Mouse (Mus musculus): ENCODE measurements around the gene Snai3.
A peak's percentile ranks its signal among the peaks of the same experiment; 100 is the strongest.

Gene Snai3

DNA sequence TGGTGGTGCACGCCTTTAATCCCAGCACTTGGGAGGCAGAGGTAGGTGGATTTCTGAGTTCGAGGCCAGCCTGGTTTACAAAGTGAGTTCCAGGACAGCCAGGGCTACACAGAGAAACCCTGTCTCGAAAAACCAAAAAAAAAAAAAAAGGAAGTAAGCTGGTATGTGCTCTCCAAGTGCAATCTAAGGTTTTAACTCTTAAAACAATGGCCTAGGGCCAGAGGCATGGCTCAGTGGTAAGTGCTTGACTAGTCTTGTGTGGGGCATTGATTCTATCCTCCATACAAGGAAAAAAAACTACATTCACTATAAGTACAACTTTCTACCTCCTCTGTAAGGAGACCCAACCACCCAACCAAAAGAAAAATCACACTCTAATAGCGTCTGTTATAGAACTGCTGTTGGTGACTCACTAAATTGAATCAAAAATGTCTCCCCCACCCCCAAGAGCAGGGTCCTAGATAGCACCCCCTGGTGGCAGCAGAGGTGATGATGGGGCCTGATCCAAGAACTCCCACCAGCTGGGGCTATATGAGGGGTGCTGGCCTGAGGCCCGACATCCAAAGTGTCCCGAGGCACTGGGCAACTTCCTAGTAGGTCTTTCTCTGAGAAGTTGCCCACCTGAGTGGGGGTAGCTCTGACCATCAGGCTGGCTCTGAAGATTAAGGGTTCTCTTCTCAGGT, 1.2 kb downstream of the Snai3 start:
- DNase-seq (ENCODE audit: low read depth) = no peak

DNA sequence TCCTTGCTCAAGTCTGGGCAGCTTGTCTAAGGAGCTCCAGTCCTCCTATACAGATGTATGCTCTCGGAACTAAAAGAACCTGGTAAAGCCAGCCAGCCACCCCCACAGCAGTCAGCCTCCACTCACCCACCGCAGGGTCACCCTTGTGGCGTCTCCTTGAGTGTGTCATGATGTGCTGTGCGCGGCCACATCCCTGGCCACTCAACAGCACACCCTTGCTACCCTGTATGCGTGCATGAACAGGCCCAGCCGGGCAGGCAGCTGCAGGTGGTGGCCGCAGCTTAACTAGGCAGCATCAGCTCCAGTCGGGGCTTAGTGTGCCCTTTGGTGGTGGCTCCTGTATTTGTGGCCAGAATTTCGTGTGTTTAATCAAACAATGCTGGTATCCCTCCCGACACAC, 3.4 kb downstream of the Snai3 start:
- no peak for DNase-seq (ENCODE audit: low read depth)

DNA sequence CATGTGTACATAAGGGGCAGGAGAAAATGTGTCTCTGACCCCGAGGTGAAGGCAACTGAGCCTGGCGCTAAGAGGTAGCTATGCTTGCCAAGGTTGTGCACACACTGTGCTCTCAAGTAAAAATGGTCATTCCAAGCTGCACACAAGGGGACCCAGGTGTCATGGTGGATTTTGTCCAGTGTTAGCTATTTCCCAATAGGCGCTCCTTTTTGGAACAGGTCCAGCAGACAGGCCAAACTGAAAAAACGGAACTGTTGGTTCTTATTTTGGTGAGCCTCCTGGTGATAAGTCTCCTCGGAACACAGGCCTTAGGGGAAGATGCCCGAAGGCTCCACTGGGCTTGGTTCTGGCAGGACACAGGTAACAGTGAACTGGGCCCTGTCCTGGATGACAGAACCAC, 6.1 kb downstream of the Snai3 start:
- DNase-seq (ENCODE audit: low read depth) = no peak

DNA sequence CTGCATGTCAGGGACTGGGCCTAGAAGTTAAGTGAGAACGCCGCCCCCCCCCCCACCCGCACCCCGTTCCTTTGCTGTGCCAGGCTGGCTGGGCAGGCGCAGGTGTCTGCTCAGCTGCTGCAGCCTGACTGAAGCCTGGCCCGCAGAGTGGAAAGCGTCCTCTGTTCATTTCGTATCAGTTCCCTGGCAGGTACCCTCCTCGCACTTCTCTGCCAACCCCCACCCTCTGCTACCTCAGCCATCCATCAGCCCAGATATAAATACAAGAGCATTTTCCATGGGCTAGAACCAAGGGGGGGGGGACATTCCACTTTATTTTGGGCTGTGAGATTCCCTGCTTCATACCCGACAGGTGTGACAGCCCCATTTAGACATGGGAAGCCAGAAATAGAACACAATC, 8.4 kb downstream of the Snai3 start:
- no peak for DNase-seq (ENCODE audit: low read depth)

DNA sequence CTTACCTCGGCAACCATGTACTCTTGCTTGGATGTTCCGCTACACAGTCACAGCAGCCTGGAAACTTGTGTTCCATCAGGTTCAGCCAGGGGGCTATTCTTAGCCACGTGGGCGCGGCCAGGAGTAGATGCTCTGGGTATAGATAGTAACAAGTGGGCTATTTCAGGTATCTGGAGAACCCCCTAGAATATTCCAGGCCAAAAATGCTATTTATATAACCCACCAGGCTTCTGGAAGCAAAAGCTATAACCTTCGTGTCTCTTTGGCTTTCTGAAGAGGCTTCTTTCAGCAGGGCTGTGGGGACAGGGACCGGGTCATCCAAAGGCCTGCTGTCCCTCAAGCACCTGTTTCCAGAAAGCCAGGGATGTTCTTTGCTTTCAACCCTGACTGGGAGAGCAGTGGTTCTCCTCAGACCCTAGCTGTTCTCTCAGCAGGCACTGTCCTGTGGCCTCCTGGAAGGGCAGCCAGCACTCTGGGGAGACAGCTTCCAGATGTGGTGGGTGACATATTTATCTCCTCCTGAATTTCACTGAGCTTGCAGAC, 9.3 kb downstream of the Snai3 start:
- DNase-seq (ENCODE audit: low read depth) = no peak

DNA sequence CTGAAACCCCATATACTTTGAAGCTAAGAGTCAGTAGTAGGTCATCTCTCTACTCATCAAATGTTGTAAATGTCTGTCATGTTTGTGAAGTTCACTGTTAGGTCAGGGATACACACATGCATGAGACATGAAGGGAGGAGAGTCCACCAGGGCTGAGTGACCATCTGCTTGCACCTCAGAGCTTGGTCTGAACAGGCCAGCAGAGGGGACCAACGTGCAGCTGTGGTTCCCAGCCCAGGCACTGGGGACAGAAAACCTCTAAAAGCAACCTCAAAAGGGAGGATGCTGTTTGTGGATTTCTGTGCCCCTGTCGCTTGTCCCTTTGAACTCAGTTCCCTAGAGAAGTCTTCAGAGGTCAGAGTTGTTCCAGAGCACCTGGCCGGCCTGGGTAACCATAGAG, 15.3 kb downstream of the Snai3 start:
- DNase-seq (ENCODE audit: low read depth) = no peak

DNA sequence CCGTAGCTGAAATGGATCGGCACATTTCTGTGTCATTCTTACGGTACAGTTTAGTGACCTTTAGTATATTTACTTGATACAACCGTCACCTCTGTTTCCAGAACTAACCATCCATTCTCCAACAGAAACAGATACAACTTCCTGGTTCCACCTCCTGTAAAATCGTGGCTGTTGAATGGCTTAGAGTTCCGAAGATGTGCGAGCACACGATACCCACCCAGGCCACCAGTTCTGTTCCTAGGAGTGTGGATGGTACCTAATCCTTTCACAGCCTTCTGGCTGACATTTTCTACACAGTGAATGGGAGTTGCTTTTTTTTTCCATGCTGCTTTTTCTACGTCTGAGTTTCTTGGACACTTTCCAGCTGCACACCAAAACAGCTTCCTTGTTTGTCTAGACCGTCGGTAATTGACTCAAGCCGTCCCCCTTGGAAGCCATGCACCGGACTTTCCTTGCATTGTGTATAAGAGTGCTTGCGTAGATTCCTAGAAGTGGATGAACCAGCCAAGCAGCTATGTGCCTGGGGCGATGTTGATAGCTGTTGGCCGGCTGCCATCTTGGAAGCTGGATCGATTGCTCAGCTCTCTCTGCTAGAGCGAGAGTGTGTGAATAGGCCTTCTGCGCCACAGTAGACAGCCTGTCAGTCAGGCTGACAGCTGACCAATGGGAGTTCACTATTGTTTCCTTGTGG, 16.3 kb downstream of the Snai3 start:
- DNase-seq (ENCODE audit: low read depth) = peak; percentile 78

DNA sequence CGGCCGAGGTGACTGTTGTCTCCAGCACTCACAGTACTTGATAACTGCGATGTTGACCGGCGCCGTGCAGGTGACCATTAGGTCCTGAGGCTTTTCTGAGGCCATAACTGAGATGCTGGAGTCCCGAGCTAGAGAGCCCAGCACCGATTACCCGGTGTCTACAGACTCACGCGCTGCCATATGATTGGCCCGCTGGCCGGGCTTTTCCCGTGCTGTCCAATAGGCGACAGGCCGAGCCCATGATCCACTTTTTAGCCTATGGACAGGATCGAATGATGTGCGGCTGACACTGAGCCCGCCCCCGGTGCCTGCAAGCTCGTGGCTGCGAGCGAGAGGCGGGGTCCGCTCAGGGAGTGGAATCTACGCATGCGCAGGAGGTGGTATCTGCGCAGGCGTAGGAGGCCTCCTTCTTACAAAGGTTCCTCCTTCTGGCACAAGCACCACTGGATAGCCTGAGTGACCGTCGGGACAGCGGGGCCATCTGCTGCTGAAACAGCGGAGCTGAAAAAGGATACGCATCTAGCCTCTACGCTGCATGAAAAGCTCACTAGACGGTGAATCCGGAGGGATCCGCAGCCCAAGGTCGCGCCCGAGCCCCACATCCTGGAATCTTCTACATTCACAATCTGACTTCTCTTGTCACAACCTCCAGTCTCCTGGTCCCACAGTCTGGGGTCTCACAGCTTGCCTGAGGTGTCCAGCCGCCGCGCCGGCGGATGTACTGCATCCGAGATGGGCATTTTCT, 17.1 kb downstream of the Snai3 start, which contains the start of gene Mvd:
Gene Mvd, minus strand, starts transcription at position 161 of the 745 bp plus-strand sequence.
- DNase-seq (ENCODE audit: low read depth) = peak; percentile 100

DNA sequence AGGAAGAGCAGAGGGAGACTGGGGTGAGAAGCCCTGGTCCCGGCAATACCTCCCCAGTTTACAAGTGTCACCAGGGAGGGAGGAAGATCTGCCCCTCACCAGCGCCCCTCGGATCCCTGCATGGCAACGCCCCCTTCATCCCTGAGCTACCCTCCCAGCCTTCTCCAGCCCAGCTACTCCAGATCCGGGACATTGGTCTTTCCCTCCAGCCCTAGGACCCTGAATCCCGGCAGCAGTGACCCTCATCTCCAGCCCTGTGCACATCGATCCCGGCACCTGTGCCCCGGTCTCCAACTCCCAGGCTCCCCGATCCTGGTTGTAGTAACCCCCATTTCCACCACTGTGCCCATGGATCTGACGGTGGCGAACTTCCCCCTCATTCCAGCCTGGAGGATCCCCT, 17.8 kb downstream of the Snai3 start:
- no peak for DNase-seq (ENCODE audit: low read depth)

DNA sequence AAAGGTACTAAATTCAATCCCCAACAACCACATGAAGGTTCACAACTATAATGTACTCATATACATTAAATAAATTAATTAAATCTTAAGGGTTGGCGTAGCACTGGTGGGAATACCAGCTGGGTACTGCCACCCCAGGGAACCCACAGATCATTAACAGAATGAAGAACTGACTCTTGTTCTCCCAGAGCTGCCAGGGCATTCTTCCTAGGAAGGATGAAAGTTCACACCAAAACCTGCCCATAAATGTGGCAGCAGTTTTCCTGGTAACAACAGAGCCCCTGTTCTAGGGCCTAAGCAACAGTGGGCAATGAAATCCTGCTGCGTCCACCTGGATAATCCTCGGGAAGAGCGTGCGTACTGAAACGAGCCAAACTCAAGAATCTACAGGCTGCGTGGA, 18.2 kb downstream of the Snai3 start:
- no peak for DNase-seq (ENCODE audit: low read depth)

DNA sequence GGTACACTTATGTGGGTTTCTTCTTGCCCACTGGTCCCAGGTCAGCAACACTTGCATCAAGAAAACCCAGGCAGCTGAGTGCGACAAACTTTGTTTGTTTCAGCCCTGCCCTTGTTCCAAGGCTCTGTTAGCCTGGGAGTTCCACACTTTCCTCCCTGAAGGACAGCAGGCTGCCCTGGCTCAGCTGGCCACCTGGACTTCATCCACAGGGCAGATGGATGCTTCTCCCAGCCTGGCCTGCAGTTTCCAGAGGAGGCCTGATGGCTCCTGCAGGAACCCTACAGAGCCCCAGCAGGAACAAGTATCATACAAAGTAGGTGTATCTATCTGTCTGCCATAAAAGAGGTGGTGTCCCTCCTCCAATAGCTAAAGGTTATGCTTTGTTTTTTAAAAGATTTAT, 19.2 kb downstream of the Snai3 start:
- DNase-seq (ENCODE audit: low read depth) = no peak

DNA sequence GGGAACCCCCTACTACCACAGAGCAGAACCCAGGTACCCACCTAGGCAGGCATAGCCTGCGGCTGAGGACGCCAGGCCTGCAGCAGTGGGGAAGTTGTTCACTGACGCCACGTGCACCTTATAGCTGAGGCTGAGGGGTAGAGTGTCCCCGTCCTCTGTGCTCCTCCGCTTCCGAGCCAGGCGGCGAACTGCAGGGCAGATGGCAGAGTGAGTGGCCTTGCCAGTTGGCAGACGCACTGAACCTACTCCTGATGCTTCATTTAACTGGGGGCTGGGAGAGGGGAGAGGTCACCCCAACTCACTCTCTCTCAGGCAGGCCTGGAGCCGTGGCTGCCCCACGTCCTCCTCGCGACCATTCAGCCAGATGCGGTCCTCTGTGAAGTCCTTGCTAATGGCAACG, 21.2 kb downstream of the Snai3 start:
- DNase-seq (ENCODE audit: low read depth) = no peak

DNA sequence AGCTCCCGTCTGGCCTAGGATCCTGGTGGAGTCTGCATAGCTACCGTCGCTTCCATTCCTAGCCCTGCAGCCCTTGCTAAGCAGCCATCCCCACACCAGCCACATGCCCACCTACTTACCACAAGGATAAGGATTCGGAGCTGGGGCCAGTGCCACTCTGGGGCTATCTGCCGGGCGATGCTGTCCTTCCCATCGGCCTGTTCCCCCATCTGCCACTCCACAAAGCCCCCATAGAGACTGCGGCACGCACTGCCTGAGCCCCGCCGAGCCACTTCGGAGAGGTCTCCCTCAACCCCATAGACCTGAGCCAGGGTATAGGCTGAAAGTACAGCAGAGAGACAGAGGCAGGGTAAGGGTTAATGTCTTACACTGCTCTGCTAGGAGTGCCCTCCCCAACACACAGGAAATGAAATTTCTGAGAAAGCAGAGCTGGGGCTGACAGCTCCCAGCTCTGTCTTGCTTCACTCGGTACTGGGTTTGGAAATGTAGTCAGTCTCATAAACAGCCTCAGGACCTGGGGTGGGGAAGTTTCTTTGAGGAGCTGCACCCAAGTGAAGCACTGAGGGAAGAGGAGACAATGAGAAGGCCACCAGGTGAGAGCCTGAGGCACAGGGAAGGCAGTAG, 22.7 kb downstream of the Snai3 start:
- no peak for DNase-seq (ENCODE audit: low read depth)

DNA sequence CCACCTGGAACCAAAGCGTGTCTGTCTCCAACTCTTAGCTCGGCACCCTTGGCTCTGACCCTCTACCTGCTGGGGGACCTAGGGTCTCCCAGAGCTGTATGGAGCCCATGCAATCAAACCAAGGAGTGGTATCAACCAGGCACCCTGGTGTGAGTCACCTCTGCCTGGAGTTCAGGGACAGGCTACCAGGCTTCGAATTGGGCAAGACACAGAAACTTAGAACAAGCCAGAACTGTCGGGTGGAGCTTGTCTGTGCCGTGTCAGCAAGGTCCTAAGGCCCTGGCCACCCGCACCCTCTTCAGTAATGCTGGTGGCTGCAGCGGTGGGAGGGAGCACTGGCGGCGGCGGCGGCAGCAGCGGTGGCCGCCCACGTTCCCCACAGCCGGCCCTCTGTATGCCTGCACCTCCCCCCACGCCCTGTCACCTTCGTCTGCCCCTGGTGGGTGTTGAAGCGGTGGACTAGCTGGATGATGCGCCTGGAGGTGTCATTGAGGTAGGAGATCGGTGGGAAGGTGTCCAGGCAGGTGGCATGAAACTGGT, 23.9 kb downstream of the Snai3 start:
- DNase-seq (ENCODE audit: low read depth) = no peak

DNA sequence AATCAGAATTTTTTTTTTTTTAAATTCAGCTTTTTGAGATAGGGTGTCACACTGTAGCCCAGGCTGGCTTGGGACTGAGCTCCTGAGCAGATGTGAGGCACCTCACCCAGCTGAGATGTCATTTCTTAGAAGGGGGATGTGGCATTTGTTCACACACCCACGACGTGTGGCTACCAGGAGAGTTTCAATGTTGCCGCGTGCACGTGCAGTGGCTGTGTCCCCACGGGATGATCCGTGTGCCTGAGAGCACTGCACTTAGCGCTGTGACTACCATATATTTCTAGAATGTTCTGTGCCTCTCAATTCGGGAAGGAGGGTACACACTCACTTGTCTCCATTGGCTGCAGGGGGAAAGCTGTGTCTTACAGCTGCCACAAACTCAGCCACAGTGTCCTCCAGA, 24.4 kb downstream of the Snai3 start:
- DNase-seq (ENCODE audit: low read depth) = no peak

DNA sequence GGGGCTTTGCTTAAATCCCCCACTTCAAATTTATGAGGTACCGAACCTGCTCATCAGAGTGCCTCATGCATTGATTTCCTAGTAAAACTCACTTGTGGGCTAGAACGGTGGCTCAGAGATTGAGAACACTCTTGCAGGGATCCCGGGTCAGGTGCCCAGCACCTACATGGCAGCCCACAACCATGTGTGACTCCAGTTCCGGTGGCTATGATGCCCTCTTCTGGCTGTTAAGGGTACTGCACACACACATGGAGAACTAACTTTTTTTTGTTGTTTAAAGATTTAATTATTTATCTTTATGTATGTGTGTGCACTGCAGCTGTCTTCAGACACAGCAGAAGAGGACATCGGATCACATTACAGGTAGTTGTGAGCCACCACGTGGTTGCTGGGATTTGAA, 25.2 kb downstream of the Snai3 start:
- no peak for DNase-seq (ENCODE audit: low read depth)

DNA sequence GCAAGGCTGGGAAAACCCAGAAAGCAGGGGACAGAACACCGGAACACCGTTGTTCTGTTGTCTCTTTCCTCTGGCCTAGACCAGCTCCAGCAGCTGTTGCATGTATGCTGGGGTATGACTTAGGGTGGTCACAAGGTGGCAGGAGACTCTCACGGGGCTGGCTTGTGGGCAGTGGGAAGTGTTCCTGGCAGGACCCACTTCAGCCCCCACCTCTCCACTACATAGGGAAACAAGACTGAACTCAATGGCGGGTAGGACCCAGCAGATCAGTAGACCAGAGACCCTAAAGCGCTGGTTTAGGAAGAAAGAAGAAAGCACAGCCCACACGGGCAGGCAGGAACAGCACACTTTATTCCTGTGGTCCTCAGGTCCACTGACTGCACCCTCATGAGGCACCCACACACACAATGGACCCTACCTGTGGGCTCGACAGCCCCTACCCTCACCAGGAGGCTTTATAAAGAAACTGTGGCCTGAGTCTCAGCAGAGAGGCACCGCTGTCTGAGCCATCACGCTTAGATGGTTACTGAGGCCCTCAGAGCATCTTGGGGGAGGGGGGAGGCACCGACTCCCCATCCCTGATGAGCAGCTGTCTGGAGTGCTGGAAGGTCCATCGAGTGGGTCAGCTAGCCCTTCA, 27.1 kb downstream of the Snai3 start:
- DNase-seq (ENCODE audit: low read depth) = no peak

DNA sequence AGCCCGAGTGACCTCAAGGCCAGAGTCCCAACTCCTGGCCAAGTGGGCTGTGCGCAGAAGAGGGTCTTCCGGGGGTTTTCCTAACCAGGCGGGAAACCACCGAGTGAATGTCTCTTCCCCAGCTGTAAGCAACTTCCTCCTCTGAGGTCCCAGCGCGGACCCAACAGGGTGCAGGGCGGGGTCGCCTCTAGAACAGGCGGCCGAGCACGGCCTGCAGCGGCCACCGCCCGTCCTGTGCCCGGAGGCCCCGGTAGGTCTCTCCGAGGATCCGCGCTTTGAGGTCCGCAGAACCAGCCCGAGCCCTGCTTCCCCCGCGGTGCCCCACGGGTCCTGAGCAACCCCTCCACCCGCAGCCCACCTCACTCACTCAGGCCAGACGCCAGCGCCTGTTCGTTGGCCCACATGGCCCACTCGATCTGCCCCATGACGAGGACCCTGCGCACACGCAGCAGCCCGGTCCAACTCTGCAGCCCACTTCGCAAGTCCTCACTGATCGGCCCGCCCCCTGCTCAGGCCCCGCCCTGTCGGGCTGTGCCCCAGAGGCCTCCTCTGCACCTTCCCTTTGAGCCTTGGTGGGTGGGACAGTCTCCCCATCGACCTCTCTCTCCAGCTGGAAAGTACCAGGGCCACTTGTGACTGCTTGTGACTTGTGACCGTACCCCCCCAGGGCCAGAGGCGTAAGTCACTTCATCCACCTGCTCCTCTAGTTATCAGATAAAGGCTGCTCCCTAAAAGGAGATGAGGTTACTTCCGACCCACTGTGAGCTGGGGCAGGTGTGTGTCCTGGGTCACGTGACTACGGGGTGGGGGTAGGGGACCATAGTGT, 27.9 kb downstream of the Snai3 start, which contains the start of gene Cyba:
Gene Cyba, minus strand, starts transcription at position 488 of the 826 bp plus-strand sequence.
- DNase-seq (ENCODE audit: low read depth) = peak; percentile 28

DNA sequence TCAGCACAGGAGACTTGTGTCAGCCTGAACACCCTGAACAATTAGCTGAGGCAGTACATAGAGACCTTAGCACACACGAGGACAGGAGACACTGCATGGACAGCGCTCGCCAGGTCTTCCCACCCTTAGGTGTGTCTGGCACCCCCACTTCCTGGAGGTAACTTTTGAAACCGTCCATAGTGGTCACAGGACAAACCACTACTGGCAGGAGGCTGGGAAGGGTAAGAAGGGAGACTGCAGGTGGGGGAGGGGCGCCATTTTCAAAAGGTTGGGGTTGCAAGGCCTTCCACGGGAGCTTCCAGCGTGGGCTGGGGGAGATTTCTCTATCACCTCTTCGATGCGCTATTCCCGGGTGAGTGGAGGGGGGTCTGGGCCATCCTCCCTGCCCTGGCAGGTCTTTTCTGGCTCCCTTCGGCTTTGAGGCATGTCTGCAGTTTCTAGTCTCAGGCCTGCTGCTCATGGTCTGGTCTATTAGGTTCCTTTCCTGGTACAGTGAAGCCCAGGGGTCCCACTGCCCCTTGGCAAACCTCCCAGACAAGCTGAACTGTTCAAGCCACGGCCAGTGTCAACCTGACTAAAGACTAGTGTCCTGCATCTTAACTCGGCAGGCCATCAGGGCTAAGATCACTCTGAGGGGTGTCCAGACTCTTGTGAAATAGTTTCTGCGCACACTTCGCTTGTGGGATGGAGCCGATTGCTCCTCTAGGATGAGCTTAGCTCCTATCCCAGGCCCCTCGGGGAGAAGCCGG, 28.7 kb downstream of the Snai3 start:
- DNase-seq (ENCODE audit: low read depth) = no peak

DNA sequence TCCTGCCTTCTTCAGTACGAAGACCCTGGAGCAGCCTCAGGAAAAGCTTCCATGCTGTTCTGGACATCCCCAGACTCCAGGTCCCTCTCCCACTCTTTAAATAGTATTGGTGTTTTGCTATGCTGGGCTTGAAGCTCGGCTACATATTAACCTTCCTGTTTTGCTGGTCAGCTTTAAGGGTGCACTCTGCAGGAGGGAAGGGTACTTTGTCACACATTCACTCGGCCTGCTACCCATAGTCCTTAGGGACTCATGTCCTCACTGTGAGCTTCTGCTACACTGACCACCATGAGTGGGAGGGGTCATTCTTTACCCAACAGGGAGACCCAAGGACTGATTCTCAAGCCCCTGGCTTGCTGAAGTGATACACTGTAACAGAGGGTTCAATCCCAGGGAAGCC, 29.9 kb downstream of the Snai3 start:
- no peak for DNase-seq (ENCODE audit: low read depth)

All from fibroblast of lung, adult 2 months (primary cell).